Mouse (Mus musculus): ENCODE measurements around the gene Pde6g. TPM values are rescaled to one million over a fixed set of nuclear protein-coding genes. Genes with fewer than 3 reads are reported as not detected.

Gene Pde6g
- total and polyA plus RNA-seq, 3 experiments: 0.35 to 0.84 TPM; not detected in 1

GRCm38 (mm10) chr11:120458847-120459597 is 5.7 kb upstream of the Pde6g start (continued):
- TF ChIP-seq MEF2A (IDR thresholded peaks at IDR 0.05; ENCODE audit: extremely low read depth, insufficient replicate concordance, low read depth, low read length, poor library complexity, severe bottlenecking) (no peak), NELFE (IDR thresholded peaks at IDR 0.05; ENCODE audit: low read depth, low read length) (no peak), MYB (IDR thresholded peaks at IDR 0.05; ENCODE audit: low read depth, low read length) (no peak), SIN3A (IDR thresholded peaks at IDR 0.05; ENCODE audit: low read length) (peak; percentile 11; the same call in 1 of the 2 replicates), CHD1 (IDR thresholded peaks at IDR 0.05; ENCODE audit: low read depth, low read length) (no peak), ZC3H11A (IDR thresholded peaks at IDR 0.05; ENCODE audit: low read depth, low read length) (peak; percentile 40), SMC3 (IDR thresholded peaks at IDR 0.05; ENCODE audit: low read depth, low read length) (peak; percentile 27; the same call in 1 of the 2 replicates), NRF1 (IDR thresholded peaks at IDR 0.05; ENCODE audit: insufficient read depth, low read depth, low read length, poor library complexity, severe bottlenecking) (no peak), MAX (IDR thresholded peaks at IDR 0.05; ENCODE audit: low read length) (no peak; the same call in 1 of the 2 replicates), JUND (IDR thresholded peaks at IDR 0.05; ENCODE audit: low read depth, low read length) (no peak), MAFK (IDR thresholded peaks at IDR 0.05; ENCODE audit: borderline replicate concordance, low read depth, low read length) (no peak), MXI1 (IDR thresholded peaks at IDR 0.05; ENCODE audit: low read depth, low read length) (peak; percentile 59), KAT2A (conservative IDR thresholded peaks at IDR 0.05; ENCODE audit: low read depth, low read length) (no peak)

GRCm38 (mm10) chr11:120457772-120458751 is 4.8 kb upstream of the Pde6g start, which contains the start of the genes Oxld1 and Ccdc137:
Oxld1 (minus strand) TSS chr11:120458068.
Ccdc137 (plus strand) TSS chr11:120458115.
- Histone ChIP-seq H3K27ac (ENCODE audit: control insufficient read depth, low read depth, low read length) (peak within 1 kb of the TSS; percentile 70), H3K9ac (ENCODE audit: control insufficient read depth, low read depth, low read length, poor library complexity, severe bottlenecking) (peak within 1 kb of the TSS; percentile 93), H3K4me1 (ENCODE audit: control insufficient read depth in 1 of 2, insufficient read depth in 2 of 2, low read length in 2 of 2) (peaks cover 0 to 14% of the 10 kb centered on the region in 2 experiments; a peak in 2 of 4 replicates), H3K27me3 (ENCODE audit: control insufficient read depth in 1 of 2, insufficient read depth in 2 of 2, low read length in 2 of 2) (no peaks in the 10 kb centered on the region), H3K79me2 (ENCODE audit: control insufficient read depth, insufficient read depth, low read length, poor library complexity) (peaks cover 37% of the 10 kb centered on the region), H3K9me3 (replicated peaks; ENCODE audit: insufficient read depth, low read length) (no peaks in the 10 kb centered on the region), H3K36me3 (ENCODE audit: control insufficient read depth in 1 of 2, insufficient read depth in 2 of 2, low read length in 2 of 2) (peaks cover 3 to 10% of the 10 kb centered on the region in 2 experiments; a peak in 3 of 4 replicates), H3K4me3 (ENCODE audit: control insufficient read depth in 1 of 2, insufficient read depth in 1 of 2, low read depth in 2 of 2, low read length in 2 of 2) (peak within 1 kb of the TSS; percentile 84 to 86)
- peak; percentile 97 for DNase-seq (ENCODE audit: low read depth, low spot score)
- no peak for TF ChIP-seq MYB (IDR thresholded peaks at IDR 0.05; ENCODE audit: low read depth, low read length)
- TF ChIP-seq NRF1 (IDR thresholded peaks at IDR 0.05; ENCODE audit: insufficient read depth, low read depth, low read length, poor library complexity, severe bottlenecking): peak; percentile 35; the same call in 1 of the 2 replicates
- no peak for TF ChIP-seq USF1 (IDR thresholded peaks at IDR 0.05; ENCODE audit: low read depth, low read length)
- TF ChIP-seq NELFE (IDR thresholded peaks at IDR 0.05; ENCODE audit: low read depth, low read length): peak; percentile 99
- TF ChIP-seq GATA1 (IDR thresholded peaks at IDR 0.05; ENCODE audit: low read depth, low read length): no peak
- no peak for TF ChIP-seq TAL1 (IDR thresholded peaks at IDR 0.05; ENCODE audit: low read length)
- no peak for TF ChIP-seq MAFK (IDR thresholded peaks at IDR 0.05; ENCODE audit: borderline replicate concordance, low read depth, low read length)
- TF ChIP-seq MEF2A (IDR thresholded peaks at IDR 0.05; ENCODE audit: extremely low read depth, insufficient replicate concordance, low read depth, low read length, poor library complexity, severe bottlenecking): no peak
- TF ChIP-seq ZKSCAN1 (IDR thresholded peaks at IDR 0.05; ENCODE audit: low read depth, low read length): peak; percentile 62; the same call in 1 of the 2 replicates
- TF ChIP-seq RAD21 (IDR thresholded peaks at IDR 0.05; ENCODE audit: low read depth, low read length): no peak
- TF ChIP-seq POLR2AphosphoS2 (IDR thresholded peaks at IDR 0.05; ENCODE audit: low read length): peak; percentile 98
- TF ChIP-seq SIN3A (IDR thresholded peaks at IDR 0.05; ENCODE audit: low read length): peak; percentile 99
- peak; percentile 90 for TF ChIP-seq HCFC1 (IDR thresholded peaks at IDR 0.05; ENCODE audit: low read depth, low read length)
- no peak for TF ChIP-seq SMC3 (IDR thresholded peaks at IDR 0.05; ENCODE audit: low read depth, low read length)
- TF ChIP-seq ELF1 (IDR thresholded peaks at IDR 0.05; ENCODE audit: low read depth, low read length): peak; percentile 96
- TF ChIP-seq ZMIZ1 (IDR thresholded peaks at IDR 0.05; ENCODE audit: low read depth, low read length): peak; percentile 90; the same call in 1 of the 2 replicates
- TF ChIP-seq USF2 (IDR thresholded peaks at IDR 0.05; ENCODE audit: borderline replicate concordance in 1 of 2, insufficient read depth in 1 of 2, low read depth in 1 of 2, low read length in 2 of 2): no peak
- peak; percentile 84 for TF ChIP-seq TBP (IDR thresholded peaks at IDR 0.05; ENCODE audit: low read depth, low read length)
- TF ChIP-seq TCF12 (IDR thresholded peaks at IDR 0.05; ENCODE audit: low read depth, low read length): peak; percentile 78
- no peak for TF ChIP-seq BHLHE40 (IDR thresholded peaks at IDR 0.05; ENCODE audit: borderline replicate concordance, low read depth, low read length)
- no peak for TF ChIP-seq POLR2AphosphoS5 (IDR thresholded peaks at IDR 0.05; ENCODE audit: borderline replicate concordance, low read depth, low read length)
- TF ChIP-seq ZNF384 (IDR thresholded peaks at IDR 0.05; ENCODE audit: low read depth, low read length): peak; percentile 39; the same call in 1 of the 2 replicates
- no peak for TF ChIP-seq ZC3H11A (IDR thresholded peaks at IDR 0.05; ENCODE audit: low read depth, low read length)
- TF ChIP-seq MXI1 (IDR thresholded peaks at IDR 0.05; ENCODE audit: low read depth, low read length): peak; percentile 97

All from MEL (cell line).